Mouse (Mus musculus) brain, embryonic 14.5 days (tissue): ENCODE measurements at regions not wholly inside any gene's neighbourhood (a gene's known extent, or its start where the extent isn't known, plus 50 kb on each side); places are given as distances from the start of the nearest gene placed in this dataset.
"Not testable (repeated sequence)": the region's sequence is repeated elsewhere in the genome, so short reads cannot be mapped to it uniquely, and the experiment has no call there.

Experiments used
- DNase-seq: peaks from one replicate; pipeline ENCODE4 v3.0.0-alpha.2; 2011; ENCODE audit warnings: low read depth
- CTCF ChIP-seq: fragments of 200-500 bp; IDR thresholded peaks from 2 replicates; pipeline ENCODE4 v1.5.1; 2012; ENCODE audit warnings: inconsistent platforms, mild to moderate bottlenecking, moderate library complexity, borderline replicate concordance; ENCODE audit not compliant: insufficient read depth, insufficient read length; ENCODE audit errors: extremely low read depth
- POLR2A ChIP-seq: fragments of 200-500 bp; IDR thresholded peaks from 2 replicates; pipeline ENCODE4 v1.6.1; 2012; ENCODE audit warnings: mild to moderate bottlenecking, inconsistent platforms, borderline replicate concordance; ENCODE audit not compliant: poor library complexity, insufficient read depth, insufficient read length, severe bottlenecking; ENCODE audit errors: extremely low read depth

GRCm38 (mm10) chr8:96047686-96048085 lies 159.3 kb upstream of the Got2 start:
- TF ChIP-seq CTCF = no peak
- TF ChIP-seq POLR2A = no peak
- peak; percentile 64 for DNase-seq

- no peak for DNase-seq
- TF ChIP-seq CTCF = no peak
- no peak for TF ChIP-seq POLR2A
These were observed 154.0 kb upstream of the Got2 start for GRCm38 (mm10) chr8:96042335-96042734.

- DNase-seq = no peak
- TF ChIP-seq CTCF (no peak), POLR2A (no peak)
These were observed 151.9 kb upstream of the Got2 start for GRCm38 (mm10) chr8:96040216-96040615.

- DNase-seq = not testable (repeated sequence)
These were observed 130.4 kb upstream of the Got2 start for GRCm38 (mm10) chr8:96018742-96019141.

GRCm38 (mm10) chr8:96012002-96012401 lies 123.7 kb upstream of the Got2 start:
- TF ChIP-seq POLR2A (no peak), CTCF (no peak)
- DNase-seq = no peak

- peak; percentile 84 for DNase-seq
- no peak for TF ChIP-seq CTCF
These were observed 103.6 kb upstream of the Got2 start for GRCm38 (mm10) chr8:95991826-95992463.

- no peak for TF ChIP-seq CTCF
- TF ChIP-seq POLR2A = no peak
- peak; percentile 24 for DNase-seq
These were observed 100.5 kb upstream of the Got2 start for GRCm38 (mm10) chr8:95988616-95989380.

GRCm38 (mm10) chr8:95987011-95987440 lies 98.7 kb upstream of the Got2 start:
- DNase-seq = peak; percentile 62
- TF ChIP-seq POLR2A (no peak), CTCF (no peak)

GRCm38 (mm10) chr8:95986410-95986809 lies 98.1 kb upstream of the Got2 start:
- TF ChIP-seq CTCF (no peak), POLR2A (no peak)
- DNase-seq = no peak

- TF ChIP-seq POLR2A (no peak), CTCF (no peak)
- no peak for DNase-seq
These were observed 95.3 kb upstream of the Got2 start for GRCm38 (mm10) chr8:95983690-95984089.

- DNase-seq = peak; percentile 73
- no peak for TF ChIP-seq CTCF
- TF ChIP-seq POLR2A = no peak
These were observed 92.1 kb upstream of the Got2 start for GRCm38 (mm10) chr8:95980405-95980804.

- DNase-seq = no peak
- TF ChIP-seq POLR2A (no peak), CTCF (no peak)
These were observed 90.9 kb upstream of the Got2 start for GRCm38 (mm10) chr8:95979223-95979622.
